Mouse (Mus musculus): ENCODE measurements around the gene Zfp961.
"Not testable (repeated sequence)": the region's sequence is repeated elsewhere in the genome, so short reads cannot be mapped to it uniquely, and the experiment has no call there.

The Zfp961 gene

DNA sequence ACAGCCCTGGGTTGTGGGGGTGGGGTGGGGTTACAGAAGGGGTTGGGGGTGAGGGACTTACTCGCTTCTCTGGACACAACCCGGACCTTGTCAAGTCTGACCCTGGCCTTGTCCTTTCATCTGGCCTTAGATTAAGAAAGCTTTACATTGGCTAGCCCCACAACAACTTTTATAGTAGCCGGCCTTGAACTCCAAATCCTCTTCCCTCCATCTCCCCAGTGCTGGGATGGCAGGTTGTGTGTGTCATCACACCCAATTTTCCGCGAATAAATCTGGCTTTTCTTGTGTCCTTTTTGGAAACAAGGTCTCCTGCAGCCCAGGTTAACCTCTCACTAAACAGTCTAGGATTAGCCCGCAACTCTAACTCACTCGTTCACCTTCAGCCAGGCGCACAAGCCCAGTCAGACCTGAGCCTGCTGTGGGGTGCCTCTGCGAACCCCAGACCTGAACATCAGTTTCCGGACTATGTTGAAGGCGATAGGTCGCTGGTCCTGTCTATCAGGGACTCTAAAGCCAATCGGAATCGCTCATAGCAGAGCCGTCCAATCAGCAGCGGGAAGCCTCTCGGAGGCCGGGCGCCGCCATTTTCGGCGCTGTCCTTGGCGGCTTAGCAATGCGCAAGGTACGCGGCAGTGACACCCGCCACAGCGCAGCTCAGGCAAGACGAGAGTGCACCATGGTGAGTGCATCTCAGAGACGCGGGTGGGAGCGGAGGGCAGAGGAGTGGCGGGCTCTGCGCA is at the start of gene Zfp961:
Gene Zfp961 (plus strand): TSS at position 557 of the 740 bp plus-strand sequence.
- peak; percentile 99 for DNase-seq (ENCODE audit: low read depth, low spot score)

DNA sequence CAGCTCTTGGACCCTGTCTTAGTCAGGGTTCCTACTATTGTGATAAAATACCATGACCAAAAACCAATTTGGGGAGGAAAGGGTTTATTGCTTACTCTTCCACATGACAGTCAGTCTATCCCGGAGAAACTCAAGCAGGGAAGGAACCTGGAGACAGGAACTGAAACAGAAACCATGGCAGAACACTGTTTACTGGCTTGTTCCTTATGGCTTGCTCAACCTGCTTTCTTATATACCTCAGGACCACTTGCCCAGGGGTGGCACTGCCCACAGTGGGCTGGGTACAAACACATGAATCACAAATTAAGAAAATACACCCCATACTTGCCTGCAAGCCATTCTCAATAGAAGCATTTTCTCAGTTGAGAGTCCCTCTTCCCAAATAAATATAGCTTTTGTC is 47.8 kb upstream of the Zfp961 start:
- DNase-seq (ENCODE audit: low read depth, low spot score), result not testable (repeated sequence)

DNA sequence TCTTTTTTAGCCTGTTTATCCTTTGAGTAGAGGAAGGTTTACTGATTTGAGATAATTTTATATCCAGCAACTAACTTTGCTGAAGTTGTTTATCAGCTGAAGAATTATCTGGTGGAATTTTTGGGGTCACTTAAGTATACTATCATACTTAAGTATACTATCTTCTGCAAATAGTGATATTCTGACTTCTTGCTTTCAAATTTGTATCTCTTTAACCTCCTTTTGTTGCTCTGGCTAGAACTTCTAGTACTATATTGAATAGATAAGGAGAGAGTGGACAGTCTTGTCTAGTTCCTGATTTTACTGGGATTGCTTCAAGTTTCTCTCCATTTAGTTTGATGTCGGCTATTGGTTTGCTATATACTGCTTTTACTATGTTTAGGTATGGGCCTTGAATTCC is 44.0 kb upstream of the Zfp961 start:
- no peak for DNase-seq (ENCODE audit: low read depth, low spot score)

DNA sequence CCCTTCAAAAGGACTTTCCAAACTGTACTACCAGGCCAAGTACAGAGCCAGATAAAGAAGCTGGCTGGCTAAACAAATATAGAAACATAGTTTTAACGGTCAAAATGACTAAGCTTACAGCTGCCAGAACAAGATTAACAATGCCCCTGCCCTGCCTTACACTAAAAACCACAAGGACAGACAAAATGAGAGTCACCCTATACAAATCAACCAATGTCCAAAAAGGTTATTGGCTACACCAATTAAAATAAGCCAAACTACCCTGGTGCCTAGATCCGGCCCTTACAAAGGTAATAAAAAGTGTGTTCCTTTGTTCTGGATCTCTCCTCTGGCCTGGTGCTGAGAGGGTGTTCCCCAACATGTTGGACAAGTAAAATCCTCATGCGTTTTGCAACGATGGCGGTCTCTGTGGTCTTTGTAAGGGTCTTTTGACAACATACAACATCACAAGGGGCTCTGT is 43.0 kb upstream of the Zfp961 start:
- DNase-seq (ENCODE audit: low read depth, low spot score), result no peak

DNA sequence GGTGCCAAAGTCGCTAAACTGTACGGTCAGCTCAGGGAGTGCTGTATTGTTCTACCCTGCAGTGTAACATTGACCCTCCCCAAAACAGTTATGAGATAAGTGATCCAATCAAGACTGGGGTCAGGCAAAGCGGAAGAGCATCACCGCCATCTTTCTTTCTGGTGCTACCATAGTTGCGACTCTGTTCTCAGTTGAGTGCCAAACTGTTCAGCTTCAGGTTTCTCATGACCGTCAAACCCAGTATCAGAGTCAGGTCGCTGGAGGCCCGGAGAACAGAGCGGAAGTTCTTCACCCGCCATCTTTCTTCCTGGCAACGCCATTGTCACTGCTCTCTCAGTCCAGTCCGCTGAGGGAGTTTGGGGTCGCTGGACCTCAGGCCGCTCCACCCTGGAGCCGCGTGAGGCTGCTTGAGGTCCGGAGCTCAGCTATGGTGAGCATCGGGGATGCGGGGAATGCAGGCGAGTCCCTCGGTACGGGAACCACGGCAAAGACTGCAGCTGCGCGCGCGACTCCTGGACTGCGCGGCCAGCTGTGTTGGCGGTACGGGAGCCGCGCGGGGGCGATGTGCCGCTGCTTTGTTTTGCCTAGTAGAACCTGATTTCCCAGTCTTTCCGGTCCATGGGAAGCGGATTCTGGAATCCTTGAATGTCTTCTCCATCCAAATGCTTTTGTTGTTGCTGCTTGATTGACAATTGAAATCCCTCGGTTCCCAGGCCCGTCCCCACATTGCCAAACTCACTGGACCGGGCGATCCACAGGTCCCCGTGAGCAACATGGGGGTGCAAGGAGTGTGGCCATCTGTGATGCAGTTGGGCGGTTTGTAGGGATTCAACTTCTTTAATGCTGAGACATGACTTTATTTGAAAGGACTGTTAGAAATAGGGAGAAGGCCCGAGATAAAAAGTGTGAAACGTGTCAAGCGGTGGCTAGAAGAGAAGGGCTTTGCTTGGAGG is 42.3 kb upstream of the Zfp961 start, which contains the start of the genes Zfp882 and Zfp617:
Gene Zfp882 (plus strand): TSS at position 300 of the 953 bp plus-strand sequence.
Gene Zfp617 (plus strand): TSS at position 327 of the 953 bp plus-strand sequence.
- DNase-seq (ENCODE audit: low read depth, low spot score), result peak; percentile 92

DNA sequence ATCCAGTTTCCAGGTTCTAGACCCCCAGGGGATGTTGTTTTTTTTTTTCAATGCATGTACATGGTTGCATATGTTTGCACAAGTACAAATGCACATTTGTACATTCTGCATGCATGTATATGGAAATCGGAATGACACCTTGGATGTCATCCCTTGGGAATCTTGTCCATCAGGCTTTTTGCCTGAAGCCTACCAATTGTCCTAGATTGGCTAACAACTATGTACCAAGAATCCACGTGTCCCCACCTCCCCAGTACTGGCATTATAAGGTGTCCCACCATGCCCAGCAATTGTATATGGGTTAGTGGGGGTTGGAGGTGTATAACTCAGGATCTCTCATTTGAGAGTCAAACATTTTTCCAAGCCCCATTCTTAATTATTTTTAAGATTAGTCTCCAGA is 38.6 kb upstream of the Zfp961 start:
- no peak for DNase-seq (ENCODE audit: low read depth, low spot score)

DNA sequence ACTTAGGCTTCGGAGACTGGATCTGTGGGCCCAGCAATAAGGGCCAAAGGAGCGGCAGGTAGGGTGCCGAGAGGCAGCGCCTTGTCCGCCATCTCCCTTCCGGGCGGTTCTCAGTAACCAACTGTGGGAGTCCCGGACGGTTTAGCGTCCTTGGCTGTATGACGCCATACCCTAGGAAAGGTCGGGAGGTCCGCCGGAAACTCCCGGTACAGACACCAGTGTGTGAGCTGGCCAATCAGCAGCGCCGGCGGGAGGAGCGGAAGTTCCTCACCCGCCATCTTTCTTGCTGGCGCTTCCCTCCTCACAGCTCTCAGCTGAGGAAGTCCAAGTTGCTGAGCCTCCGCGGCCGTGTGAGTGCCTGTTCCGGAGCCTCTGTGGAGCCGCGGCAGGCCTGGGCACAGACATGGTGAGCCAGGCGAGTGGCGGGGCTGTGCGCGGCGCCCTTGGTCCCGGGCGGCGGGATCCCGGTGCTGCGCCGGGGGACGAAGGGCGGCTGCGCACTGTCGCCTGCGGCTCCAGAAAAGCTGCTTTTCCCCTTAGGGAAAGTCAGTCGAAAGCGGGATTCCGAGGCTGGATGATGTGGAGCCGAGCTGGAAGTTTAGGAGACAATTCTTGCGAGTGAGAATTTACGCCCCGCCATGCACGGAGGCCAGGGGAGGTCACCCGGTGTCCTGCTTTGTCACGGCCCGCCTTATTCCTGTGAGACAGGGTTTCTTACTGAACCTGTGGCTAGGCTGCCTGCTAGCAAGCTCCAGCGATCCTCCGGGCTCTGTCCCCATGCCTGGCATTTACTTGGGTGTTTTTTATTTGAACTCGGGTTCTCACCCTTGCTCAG is 28.1 kb upstream of the Zfp961 start:
- DNase-seq (ENCODE audit: low read depth, low spot score), result peak; percentile 98

DNA sequence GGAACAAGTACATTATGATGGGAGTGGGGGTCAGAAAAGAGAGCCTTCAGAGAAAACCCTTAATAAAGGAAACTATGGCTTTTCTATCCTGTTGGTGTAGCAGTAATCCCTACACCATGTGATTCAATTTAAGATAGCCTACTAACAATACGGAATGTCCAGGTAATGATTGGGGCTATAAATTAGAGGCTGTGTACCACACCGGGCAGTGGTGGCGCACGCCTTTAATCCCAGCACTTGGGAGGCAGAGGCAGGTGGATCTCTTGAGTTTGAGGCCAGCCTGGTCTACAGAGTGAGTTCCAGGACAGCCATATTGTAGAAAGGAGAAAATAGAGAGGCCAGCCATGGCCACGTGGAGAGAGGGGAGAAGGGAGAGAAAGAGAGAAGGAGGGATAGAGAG is 25.0 kb upstream of the Zfp961 start:
- no peak for DNase-seq (ENCODE audit: low read depth, low spot score)

DNA sequence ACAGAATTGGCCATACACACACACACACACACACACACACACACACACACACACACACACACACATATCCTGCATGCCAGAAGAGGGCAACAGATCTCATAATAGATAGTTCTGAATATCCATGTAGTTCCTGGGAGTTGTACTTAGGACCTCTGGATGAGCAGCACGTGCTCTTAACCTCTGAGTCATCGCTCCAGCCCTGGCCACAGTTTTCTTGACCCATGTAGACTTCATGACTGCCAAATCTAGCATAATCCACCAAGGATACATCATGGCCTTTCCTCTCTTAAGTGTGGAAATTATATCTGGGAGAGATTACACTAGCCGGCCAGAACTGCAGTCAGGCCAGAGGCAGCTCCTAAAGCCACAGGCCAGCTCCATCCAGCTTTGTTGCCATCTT is 24.3 kb upstream of the Zfp961 start:
- no peak for DNase-seq (ENCODE audit: low read depth, low spot score)

DNA sequence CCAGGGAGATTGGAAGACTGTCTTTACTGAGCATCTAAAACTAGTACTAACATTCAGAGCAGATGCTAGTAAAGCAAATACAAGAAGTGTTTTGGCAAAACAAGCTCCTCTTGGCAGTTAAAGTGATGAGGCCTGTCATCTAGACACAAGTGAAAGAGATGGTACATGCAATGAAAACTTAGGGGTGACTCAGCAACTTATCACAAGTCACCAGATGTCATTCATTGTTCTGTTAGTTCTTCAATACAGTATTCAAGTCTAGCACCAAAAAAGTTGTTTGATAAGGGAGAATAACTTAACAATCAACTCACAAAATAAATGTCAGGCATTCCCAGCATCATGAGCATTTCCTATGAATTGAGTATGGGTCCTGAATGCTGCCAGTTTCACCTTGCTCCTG is 23.1 kb upstream of the Zfp961 start:
- no peak for DNase-seq (ENCODE audit: low read depth, low spot score)

DNA sequence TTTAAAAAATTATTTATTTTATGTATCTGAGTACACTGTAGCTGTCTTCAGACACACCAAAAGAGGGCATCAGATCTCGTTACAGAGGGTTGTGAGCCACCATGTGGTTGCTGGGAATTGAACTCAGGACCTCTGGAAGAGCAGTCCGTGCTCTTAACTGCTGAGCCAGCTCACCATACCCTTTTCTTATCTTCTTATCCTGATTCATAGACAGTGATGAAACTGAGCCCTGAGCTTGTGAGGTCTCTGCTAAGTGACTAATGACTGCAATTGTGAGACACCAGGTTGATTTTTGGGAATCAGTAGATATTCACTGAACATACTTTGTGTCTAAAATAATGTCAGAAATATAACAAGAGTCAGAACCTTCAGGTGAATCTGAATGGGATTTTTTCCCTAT is 12.8 kb upstream of the Zfp961 start:
- DNase-seq (ENCODE audit: low read depth, low spot score), result not testable (repeated sequence)

DNA sequence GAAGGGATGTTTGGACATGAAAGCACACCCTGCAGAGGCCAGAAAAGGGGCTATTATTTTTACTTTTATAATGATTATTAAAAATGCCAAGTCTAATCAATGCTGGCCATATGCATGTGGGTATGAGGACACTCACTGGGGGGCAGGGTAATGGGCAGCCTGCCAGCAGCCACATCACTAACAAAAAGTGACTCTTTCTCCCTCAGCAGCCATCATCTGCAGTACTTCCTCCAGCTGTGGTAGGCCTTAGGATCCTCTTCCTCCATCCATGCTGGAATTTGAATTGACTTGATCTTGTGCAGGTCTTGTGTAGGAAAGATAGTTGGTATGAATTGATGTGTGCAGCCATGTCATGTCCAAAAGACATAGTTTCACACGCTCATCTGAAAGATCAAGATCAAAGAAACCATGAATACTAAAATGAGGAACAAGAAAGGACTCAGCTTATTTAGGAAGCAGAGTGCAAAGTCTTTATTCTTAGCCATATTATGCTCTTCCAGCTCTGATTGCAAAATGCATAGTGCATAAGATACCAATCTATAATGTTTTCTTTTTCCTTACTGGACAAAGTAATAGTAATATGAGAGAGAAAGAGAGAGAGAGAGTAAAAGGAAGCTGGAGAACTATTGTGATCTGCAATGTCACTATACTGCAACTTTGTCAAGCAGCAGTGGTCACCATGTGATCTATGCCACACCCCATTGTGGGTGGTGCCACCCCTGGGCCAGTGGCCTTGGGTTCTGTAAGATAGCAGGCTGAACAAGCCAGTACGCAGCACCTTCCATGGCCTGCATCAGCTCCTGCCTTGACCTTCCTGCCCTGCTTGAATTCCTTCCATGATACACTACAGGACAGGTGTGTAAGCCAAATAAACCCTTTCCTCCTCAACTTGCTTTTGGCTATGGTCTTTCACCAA is 10.3 kb upstream of the Zfp961 start:
- no peak for DNase-seq (ENCODE audit: low read depth, low spot score)

DNA sequence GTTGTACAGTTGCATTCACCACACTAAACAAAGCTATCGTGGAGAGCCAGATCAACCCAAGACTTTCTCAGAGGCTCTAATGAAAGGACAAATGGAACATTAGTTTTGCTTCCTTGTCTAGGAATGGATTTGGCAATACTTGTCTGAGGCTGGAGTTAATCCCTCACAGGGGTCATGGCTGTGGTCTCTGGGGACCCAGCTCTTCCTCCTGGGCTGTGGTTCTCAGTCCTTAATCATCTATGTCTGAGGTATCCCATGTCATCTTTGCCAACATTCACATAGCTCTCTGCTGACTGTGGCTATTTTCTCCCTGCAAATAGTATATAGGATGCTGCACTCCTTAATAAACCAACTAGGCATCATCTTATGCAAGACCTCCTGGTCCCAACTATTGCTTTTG is 9.1 kb upstream of the Zfp961 start:
- no peak for DNase-seq (ENCODE audit: low read depth, low spot score)

DNA sequence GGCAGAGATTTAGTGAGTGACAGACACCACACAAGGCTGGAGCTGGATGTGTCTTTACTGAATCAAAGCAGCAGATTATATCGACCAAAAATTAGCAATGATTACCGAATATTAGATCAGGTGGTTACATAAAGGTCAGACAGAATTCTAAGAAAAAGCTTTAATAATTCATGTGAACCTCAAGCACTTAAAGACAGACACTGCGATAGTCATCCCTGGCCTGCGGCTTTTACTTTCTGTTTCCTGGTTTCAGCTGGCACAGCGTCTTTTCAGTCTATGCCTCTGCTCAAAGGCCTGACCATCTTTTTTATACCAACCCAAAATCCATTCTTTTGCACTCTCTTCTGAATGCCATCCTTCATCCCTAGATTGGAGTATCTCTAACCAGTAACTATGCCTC is 2.2 kb upstream of the Zfp961 start:
- no peak for DNase-seq (ENCODE audit: low read depth, low spot score)

DNA sequence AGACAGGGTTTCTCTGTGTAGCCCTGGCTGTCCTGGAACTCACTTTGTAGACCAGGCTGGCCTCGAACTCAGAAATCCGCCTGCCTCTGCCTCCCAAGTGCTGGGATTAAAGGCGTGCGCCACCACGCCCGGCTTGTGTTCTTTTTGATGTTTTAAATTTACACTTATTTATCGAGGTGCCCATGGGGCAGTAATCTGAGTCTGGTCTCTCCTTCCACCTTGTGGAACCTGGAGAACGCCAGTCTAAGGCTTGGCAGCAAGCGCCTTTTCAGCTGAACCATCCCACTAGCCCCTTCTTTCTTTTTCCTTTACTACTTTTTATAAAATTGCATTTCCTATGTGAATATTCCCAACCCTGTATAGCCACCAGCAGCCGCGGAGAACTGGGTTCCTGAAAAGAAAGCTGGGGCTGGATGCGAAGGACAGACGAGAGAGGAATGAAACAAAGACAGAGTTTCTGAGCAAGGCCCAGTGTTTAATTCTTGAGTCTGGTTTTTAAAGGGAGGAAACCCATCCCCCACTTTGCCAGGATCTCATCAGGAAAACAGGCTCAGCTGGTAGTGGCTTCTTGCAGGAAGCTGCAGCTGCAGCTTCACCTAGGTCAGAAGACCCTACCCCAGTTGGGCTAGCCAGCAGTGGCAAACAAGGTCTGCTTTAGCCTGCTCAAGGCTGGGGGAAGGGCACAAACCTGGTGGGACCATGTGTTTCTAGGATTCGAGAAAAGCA is 761 bp downstream of the Zfp961 start:
- peak; percentile 70 for DNase-seq (ENCODE audit: low read depth, low spot score)

DNA sequence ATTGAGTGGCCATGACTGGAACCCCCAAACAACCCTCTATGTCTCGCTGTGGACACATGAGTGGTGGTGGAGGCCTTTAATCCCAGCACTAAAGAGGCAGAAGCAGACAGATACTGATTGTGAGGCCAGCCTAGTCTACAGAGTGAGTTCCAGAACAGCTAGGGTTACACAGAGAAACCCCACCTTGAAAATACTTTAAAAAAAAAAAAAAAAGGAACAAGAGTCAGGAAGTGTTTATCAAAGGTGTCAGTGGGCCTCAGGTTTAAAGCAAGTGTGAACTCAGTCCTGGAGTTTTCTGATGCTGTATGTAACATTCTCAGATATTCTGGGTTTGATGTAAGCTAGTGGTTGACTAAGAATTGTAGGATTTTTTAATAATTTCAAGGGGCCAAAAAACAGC is 1.7 kb downstream of the Zfp961 start:
- DNase-seq (ENCODE audit: low read depth, low spot score), result no peak

DNA sequence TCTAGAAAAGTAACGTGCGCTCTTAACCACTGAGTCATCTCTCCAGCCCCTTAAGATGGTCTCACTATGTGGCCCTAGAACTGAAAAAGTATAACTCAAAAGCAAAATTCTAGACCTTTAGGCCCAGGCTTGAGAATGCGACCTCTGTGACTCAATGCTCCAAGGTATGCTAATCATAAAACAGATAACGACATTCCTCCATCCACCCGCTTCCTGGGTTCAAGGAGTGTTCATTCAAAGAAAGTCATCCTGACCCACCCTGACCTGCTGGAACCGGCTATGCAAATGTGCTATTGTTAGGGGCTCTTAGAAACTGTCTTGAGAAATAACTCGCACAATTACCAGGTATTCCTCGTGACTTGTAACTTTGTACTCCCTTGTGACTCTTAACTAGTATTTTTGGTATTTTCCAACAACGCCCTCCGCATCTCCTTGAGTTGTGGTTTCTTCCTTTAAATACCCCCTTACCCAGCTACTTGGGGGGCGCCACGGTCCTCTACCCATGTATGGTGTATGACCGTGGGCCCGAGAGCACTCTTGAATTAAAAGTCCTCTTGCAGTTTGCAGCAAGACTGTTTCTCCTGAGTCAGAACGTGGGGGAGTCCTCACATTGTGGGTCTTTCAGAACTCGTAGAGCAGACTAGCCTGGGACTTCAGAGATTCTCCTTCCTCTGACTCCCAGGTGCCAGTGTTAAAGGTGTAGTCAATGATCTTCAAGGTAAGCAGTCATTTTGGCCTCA is 2.3 kb downstream of the Zfp961 start:
- peak; percentile 80 for DNase-seq (ENCODE audit: low read depth, low spot score)

DNA sequence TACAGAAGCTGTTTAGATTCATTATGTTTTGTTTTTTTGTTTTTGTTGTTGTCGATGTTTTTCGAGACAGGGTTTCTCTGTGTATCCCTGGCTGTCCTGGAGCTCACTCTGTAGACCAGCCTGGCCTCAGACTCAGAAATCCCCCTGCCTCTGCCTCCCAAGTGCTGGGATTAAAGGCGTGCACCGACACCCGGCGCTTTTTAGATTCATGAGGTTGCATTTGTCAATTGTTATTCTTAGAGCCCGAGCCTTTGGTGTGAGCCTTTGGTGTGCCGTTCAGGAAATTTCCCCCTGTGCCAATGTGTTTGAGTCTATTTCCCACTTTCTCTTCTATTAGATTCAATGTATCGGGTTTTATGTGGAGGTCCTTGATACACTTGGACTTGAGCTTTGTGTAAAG is 3.8 kb downstream of the Zfp961 start:
- peak; percentile 65 for DNase-seq (ENCODE audit: low read depth, low spot score)

DNA sequence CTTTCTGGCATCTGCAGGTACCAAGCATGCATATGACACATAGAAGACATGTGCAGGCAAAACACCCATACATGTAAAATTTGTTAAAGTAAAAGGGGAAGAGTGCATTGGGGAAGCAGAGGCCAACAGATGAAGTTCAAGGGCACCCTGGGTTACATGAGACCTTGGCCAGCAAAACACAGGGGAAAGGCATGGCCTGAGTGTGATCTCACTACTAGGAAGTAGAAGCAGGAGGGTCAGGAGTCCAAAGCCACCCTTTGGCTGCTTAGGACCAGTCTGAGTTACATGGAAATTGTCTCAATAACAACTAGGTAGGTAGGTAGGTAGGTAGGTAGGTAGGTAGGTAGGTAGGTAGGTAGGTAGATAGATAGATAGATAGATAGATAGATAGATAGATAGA is 9.6 kb downstream of the Zfp961 start:
- DNase-seq (ENCODE audit: low read depth, low spot score), result no peak
